Mouse (Mus musculus) bone marrow macrophage, adult 2 months (primary cell): Measurements from ENCODE around the gene Luzp1.

Source experiments
- CTCF ChIP-seq: IDR thresholded peaks from 2 replicates; pipeline ENCODE4 v1.5.1; 2012; ENCODE audit warnings: low read depth, mild to moderate bottlenecking, low read length, moderate library complexity
- POLR2A ChIP-seq: IDR thresholded peaks from 2 replicates; pipeline ENCODE4 v1.6.1; 2012; ENCODE audit warnings: mild to moderate bottlenecking, low read depth, low read length, borderline replicate concordance

GRCm38 (mm10) chr4:136548381-136548801 is 78.8 kb downstream of the Luzp1 start:
- TF ChIP-seq CTCF (no peak), POLR2A (no peak)
